Mouse (Mus musculus) small intestine, adult 2 months (tissue): ENCODE measurements around the gene Lsamp.

Source experiments
- CTCF ChIP-seq: fragments of 200-500 bp; IDR thresholded peaks from 2 replicates; pipeline ENCODE4 v1.5.1; 2012; ENCODE audit warnings: low read depth, mild to moderate bottlenecking, control low read depth, inconsistent platforms, low read length, moderate library complexity, mixed read lengths; ENCODE audit not compliant: insufficient replicate concordance, insufficient read length; ENCODE audit errors: extremely low read depth
- POLR2A ChIP-seq: fragments of 200-500 bp; IDR thresholded peaks from 2 replicates; pipeline ENCODE4 v1.6.1; 2012; ENCODE audit warnings: low read depth, mild to moderate bottlenecking, control low read depth, inconsistent platforms, low read length, moderate library complexity

GRCm38 (mm10) chr16:40187987-40188590 lies 203.9 kb downstream of the Lsamp start:
- TF ChIP-seq CTCF (no peak), POLR2A (no peak)
